Mouse (Mus musculus): Measurements from ENCODE around the gene Clptm1l.

GRCm38 (mm10) chr13:73653266-73653665, 49.5 kb downstream of the Clptm1l start:
- TF ChIP-seq CTCF (IDR thresholded peaks at IDR 0.05; ENCODE audit: low read depth): no peak
- no peak for TF ChIP-seq EP300 (optimal IDR thresholded peaks at IDR 0.05)
